Mouse (Mus musculus): ENCODE measurements around the gene Slc16a5. TPM values are rescaled to one million over a fixed set of nuclear protein-coding genes. Genes with fewer than 3 reads are reported as not detected.
"Not testable (repeated sequence)": the region's sequence is repeated elsewhere in the genome, so short reads cannot be mapped to it uniquely, and the experiment has no call there.

The Slc16a5 gene
- polyA plus RNA-seq, 1 experiment = not detected

DNA sequence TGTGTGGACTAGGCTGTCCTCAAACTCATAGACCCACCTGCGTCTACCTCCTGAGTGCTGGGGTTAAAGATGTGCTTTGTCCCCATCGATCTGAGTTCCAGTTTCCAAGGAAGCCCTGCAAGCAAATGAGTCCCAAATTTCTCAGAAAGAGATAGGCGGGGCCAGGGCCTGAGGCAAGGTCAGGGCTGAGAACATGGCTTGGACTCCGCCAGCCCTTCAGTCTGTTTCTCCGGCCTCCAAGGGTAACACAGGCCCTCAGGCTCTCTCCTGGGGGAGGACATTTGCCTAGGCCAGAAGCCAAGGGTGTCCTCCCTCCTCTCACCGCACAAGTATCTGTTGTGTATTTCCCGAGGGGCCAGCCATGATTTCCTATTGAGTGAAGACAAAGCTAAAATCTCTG lies 9.9 kb downstream of the Slc16a5 start:
- Histone ChIP-seq H3K9ac (ENCODE audit: low read depth, poor library complexity, severe bottlenecking) (no peak overlapping the region), H3K36me3 (ENCODE audit: control insufficient read depth, insufficient read depth, low read length, poor library complexity, severe bottlenecking) (no peaks in the 10 kb centered on the region), H3K27me3 (ENCODE audit: control insufficient read depth, insufficient read depth, low read length, poor library complexity, severe bottlenecking) (no peaks in the 10 kb centered on the region), H3K4me1 (ENCODE audit: control insufficient read depth, insufficient read depth, low read length) (peaks cover 3% of the 10 kb centered on the region), H3K9me3 (replicated peaks; ENCODE audit: control insufficient read depth, insufficient read depth, low read length, poor library complexity, severe bottlenecking) (no peaks in the 10 kb centered on the region), H3K4me3 (ENCODE audit: low read depth, low read length) (no peak overlapping the region), H3K27ac (ENCODE audit: insufficient read depth, low read length) (0 out of 2 replicates have a peak overlapping the region, but pooled peaks have one; percentile 10)
- TF ChIP-seq CTCF (IDR thresholded peaks at IDR 0.05; ENCODE audit: low read depth, low read length) (no peak), EP300 (IDR thresholded peaks at IDR 0.05; ENCODE audit: insufficient read depth, low read depth, low read length) (0 out of 2 replicates have a peak, but pooled peaks have one; percentile 41)

DNA sequence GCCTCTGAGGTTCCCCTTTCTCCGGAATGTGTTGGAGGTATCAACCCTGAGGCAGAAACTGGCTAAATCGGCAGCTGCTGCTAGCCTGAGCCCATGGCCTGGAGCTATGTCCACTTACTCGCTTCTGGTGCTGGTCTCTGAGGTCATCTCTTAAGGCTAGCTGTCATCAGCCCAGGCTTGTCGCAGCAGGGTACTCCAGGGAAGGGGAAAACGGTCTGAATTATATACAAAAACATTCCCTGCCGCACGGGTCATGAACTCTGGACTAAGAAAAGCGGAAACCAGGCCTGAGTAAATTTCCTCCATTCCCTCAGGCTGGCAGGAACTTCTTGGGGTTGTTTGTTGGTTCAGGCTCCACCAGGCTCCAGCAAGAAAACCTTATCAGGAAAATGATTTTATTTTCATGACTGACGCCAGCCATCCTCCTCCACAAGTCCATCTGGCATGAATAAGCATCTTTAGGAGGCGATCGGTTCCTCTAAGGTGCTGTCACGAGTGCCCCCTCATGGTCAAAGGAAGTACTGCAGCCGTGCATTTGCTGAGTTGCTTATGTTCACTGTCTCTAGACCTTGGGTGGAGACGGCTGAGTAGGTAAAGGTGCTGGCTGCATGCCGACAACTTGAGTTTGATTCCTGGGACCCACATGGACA lies 11.5 kb downstream of the Slc16a5 start:
- H3K4me1 ChIP-seq (ENCODE audit: control insufficient read depth, insufficient read depth, low read length) = peaks cover 3% of the 10 kb centered on the region
- no peaks in the 10 kb centered on the region for H3K36me3 ChIP-seq (ENCODE audit: control insufficient read depth, insufficient read depth, low read length, poor library complexity, severe bottlenecking)
- TF ChIP-seq POLR2A (IDR thresholded peaks at IDR 0.05; ENCODE audit: insufficient read depth, low read length) (no peak), EP300 (IDR thresholded peaks at IDR 0.05; ENCODE audit: insufficient read depth, low read depth, low read length) (0 out of 2 replicates have a peak, but pooled peaks have one; percentile 60), CTCF (IDR thresholded peaks at IDR 0.05; ENCODE audit: low read depth, low read length) (peak; percentile 95)
- peak overlapping the region; percentile 45 for H3K4me3 ChIP-seq (ENCODE audit: low read depth, low read length)
- H3K27me3 ChIP-seq (ENCODE audit: control insufficient read depth, insufficient read depth, low read length, poor library complexity, severe bottlenecking) = no peaks in the 10 kb centered on the region
- H3K9ac ChIP-seq (ENCODE audit: low read depth, poor library complexity, severe bottlenecking) = peak overlapping the region; percentile 39; the same call in 1 of the 2 replicates
- no peaks in the 10 kb centered on the region for H3K9me3 ChIP-seq (replicated peaks; ENCODE audit: control insufficient read depth, insufficient read depth, low read length, poor library complexity, severe bottlenecking)
- peak overlapping the region; percentile 45 for H3K27ac ChIP-seq (ENCODE audit: insufficient read depth, low read length)

DNA sequence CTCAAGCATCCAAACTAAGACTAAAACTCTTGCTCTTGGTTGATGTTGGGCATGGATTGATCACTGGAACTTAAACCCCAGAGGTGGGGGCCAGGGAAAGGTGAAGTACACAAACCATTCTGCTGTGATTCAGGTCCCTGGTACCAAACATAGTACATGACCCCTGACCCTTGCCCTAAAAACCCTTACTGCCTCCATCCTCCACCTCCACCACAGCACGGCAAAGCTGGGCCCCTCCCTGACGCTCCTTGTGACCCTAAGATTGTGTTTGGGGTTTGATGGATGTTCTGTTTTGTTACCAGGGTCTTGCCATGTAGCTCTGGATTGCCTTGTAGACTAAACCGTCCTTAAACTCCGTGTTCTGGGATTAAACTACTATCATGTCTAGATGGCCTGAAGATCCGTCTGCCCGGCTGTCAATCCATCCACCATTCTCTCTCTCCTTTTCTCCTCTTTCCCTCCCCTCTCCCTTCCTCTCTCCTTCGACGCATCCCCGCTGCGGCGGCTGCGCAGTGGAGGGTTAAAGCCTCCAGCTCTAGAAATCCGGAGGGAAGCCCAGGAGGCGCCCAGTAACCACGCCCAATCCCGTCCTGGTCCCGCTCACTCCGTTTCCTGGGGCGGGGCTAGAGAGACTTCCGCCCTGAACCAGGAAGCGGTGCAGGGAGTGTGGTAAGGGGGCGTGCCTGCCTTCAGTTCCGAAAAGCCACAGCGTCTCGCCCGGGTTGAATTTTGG lies 12.9 kb downstream of the Slc16a5 start, which contains the start of gene Armc7:
Armc7 (plus strand) TSS at position 643 of the 733 bp plus-strand sequence.
- TF ChIP-seq POLR2A (IDR thresholded peaks at IDR 0.05; ENCODE audit: insufficient read depth, low read length) (peak; percentile 38), CTCF (IDR thresholded peaks at IDR 0.05; ENCODE audit: low read depth, low read length) (no peak), EP300 (IDR thresholded peaks at IDR 0.05; ENCODE audit: insufficient read depth, low read depth, low read length) (peak; percentile 17; the same call in 1 of the 2 replicates)
- peak within 1 kb of the TSS; percentile 89 for H3K27ac ChIP-seq (ENCODE audit: insufficient read depth, low read length)
- H3K9ac ChIP-seq (ENCODE audit: low read depth, poor library complexity, severe bottlenecking) = peak within 1 kb of the TSS; percentile 76
- H3K4me3 ChIP-seq (ENCODE audit: low read depth, low read length) = peak within 1 kb of the TSS; percentile 88
- peaks cover 3% of the 10 kb centered on the region for H3K4me1 ChIP-seq (ENCODE audit: control insufficient read depth, insufficient read depth, low read length)
- no peaks in the 10 kb centered on the region for H3K9me3 ChIP-seq (replicated peaks; ENCODE audit: control insufficient read depth, insufficient read depth, low read length, poor library complexity, severe bottlenecking)
- no peaks in the 10 kb centered on the region for H3K27me3 ChIP-seq (ENCODE audit: control insufficient read depth, insufficient read depth, low read length, poor library complexity, severe bottlenecking)
- no peaks in the 10 kb centered on the region for H3K36me3 ChIP-seq (ENCODE audit: control insufficient read depth, insufficient read depth, low read length, poor library complexity, severe bottlenecking)

- Histone ChIP-seq H3K27me3 (ENCODE audit: control insufficient read depth, insufficient read depth, low read length, poor library complexity, severe bottlenecking) (no peaks in the 10 kb centered on the region), H3K27ac (ENCODE audit: insufficient read depth, low read length) (no peak overlapping the region), H3K9ac (ENCODE audit: low read depth, poor library complexity, severe bottlenecking) (peak overlapping the region; percentile 76), H3K9me3 (replicated peaks; ENCODE audit: control insufficient read depth, insufficient read depth, low read length, poor library complexity, severe bottlenecking) (no peaks in the 10 kb centered on the region), H3K4me1 (ENCODE audit: control insufficient read depth, insufficient read depth, low read length) (peaks cover 3% of the 10 kb centered on the region), H3K4me3 (ENCODE audit: low read depth, low read length) (peak overlapping the region; percentile 88), H3K36me3 (ENCODE audit: control insufficient read depth, insufficient read depth, low read length, poor library complexity, severe bottlenecking) (no peaks in the 10 kb centered on the region)
- TF ChIP-seq POLR2A (IDR thresholded peaks at IDR 0.05; ENCODE audit: insufficient read depth, low read length) (no peak), CTCF (IDR thresholded peaks at IDR 0.05; ENCODE audit: low read depth, low read length) (no peak), EP300 (IDR thresholded peaks at IDR 0.05; ENCODE audit: insufficient read depth, low read depth, low read length) (no peak)
Observed at GRCm38 (mm10) chr11:115475758-115476237, 13.5 kb downstream of the Slc16a5 start.

DNA sequence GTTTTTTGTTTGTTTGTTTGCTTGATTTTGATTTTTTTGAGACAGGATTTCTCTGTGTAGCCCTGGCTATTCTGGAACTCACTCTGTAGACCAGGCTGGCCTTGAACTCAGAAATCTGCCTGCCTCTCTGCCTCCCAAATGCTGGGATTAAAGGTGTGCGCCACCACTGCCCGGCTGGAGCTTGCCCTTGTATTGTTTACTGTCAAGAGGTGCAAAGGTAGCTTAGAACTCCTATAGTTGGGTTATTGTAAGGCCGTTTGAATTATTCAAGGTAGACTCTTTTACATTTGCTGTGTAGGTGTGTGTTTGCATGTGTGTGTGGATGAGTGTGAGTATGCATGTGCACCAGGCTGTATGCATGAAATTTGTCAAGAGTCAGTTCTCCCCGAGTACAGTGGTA lies 14.4 kb downstream of the Slc16a5 start:
- not testable (repeated sequence) for H3K9ac ChIP-seq (ENCODE audit: low read depth, poor library complexity, severe bottlenecking); H3K36me3 ChIP-seq (ENCODE audit: control insufficient read depth, insufficient read depth, low read length, poor library complexity, severe bottlenecking); H3K27ac ChIP-seq (ENCODE audit: insufficient read depth, low read length); H3K9me3 ChIP-seq (replicated peaks; ENCODE audit: control insufficient read depth, insufficient read depth, low read length, poor library complexity, severe bottlenecking); H3K4me3 ChIP-seq (ENCODE audit: low read depth, low read length); H3K27me3 ChIP-seq (ENCODE audit: control insufficient read depth, insufficient read depth, low read length, poor library complexity, severe bottlenecking); H3K4me1 ChIP-seq (ENCODE audit: control insufficient read depth, insufficient read depth, low read length)

GRCm38 (mm10) chr11:115477388-115477787 lies 15.1 kb downstream of the Slc16a5 start:
- H3K27ac ChIP-seq (ENCODE audit: insufficient read depth, low read length); H3K9ac ChIP-seq (ENCODE audit: low read depth, poor library complexity, severe bottlenecking); H3K9me3 ChIP-seq (replicated peaks; ENCODE audit: control insufficient read depth, insufficient read depth, low read length, poor library complexity, severe bottlenecking); H3K4me1 ChIP-seq (ENCODE audit: control insufficient read depth, insufficient read depth, low read length); H3K36me3 ChIP-seq (ENCODE audit: control insufficient read depth, insufficient read depth, low read length, poor library complexity, severe bottlenecking); H3K27me3 ChIP-seq (ENCODE audit: control insufficient read depth, insufficient read depth, low read length, poor library complexity, severe bottlenecking); H3K4me3 ChIP-seq (ENCODE audit: low read depth, low read length): not testable (repeated sequence)
